Comparison of ENCODE assay signal across 9 mouse cellular contexts in the genomic region with DNA sequence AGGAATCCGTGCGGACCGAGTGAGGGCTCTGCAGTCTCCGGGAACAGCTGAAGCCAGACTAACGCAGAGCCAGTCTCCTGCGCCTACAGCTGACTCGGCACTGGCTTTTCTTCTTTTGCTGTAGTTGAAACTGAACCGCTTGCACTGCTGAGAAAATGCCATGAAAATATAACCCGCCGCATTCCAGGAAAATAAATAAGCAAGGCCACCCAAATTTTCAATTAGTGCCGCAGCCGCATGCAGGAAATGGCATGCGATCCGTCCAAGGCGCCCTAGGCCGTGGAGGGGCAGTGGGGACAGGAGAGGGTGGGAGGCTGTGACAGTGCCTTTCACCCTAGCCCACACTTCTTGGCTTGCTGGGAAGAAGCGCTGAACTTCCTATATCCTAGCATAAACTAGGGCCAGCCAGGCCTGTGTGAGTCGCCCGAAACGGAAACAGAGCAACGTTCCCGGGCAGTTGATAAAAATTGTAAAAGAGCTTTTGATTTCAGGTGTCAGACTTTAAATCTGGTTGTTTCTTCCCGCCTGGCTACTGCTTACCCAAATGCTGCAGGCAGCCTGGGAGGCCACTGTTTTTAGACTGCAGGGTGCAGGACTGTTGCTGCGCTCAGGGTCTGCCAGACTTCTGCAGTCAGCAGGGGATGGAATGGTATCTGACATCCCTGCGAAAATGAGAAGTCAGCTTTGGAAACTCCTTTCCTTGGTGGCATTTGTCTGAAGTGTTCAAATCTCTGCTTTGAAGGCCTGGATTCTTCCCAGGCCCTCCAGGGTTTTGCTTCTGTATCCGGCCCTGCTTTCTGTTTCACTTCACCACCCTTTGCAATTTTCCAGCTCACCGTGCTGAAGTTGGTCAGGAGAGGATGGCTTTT. TPM values are rescaled to one million over a fixed set of nuclear protein-coding genes. Genes with fewer than 3 reads are reported as not detected.
DNase-seq lines count a peak whose midpoint lies in the region; ATAC-seq and TF ChIP-seq lines count a peak whose summit lies in the region.
"Had no signal": no experiment of that assay in that cellular context is flagged by ENCODE, and none has a peak within 500 bp of the region (broad histone marks: within the 10 kb centered on the region; RNA-seq: fewer than 3 reads in every experiment).

No protein-coding gene starts in this region.

- H3K9me3 ChIP-seq in embryonic facial prominence, embryonic 11.5 days (replicated peaks; ENCODE audit: control insufficient read depth, low read length), result no peaks in the 10 kb centered on the region
- no peaks in the 10 kb centered on the region for H3K9me3 ChIP-seq in heart, embryonic 12.5 days (replicated peaks)
- no peaks in the 10 kb centered on the region for H3K9me3 ChIP-seq in liver, embryonic 13.5 days (replicated peaks)
- no peaks in the 10 kb centered on the region for H3K9me3 ChIP-seq in midbrain, postnatal 0 days (ENCODE audit: low read length)

- 9% methylated on average over 27 of the region's 27 CpGs for WGBS in embryonic facial prominence, embryonic 11.5 days
- WGBS in heart, embryonic 12.5 days, result 7% methylated on average over 27 of the region's 27 CpGs
- WGBS in liver, embryonic 13.5 days (ENCODE audit: insufficient replicate concordance), result 17% methylated on average over 27 of the region's 27 CpGs
- WGBS in midbrain, postnatal 0 days, result 19% methylated on average over 27 of the region's 27 CpGs

- peaks cover 2% of the 10 kb centered on the region; the same call in 1 of the 2 replicates for H3K4me1 ChIP-seq in embryonic facial prominence, embryonic 11.5 days (ENCODE audit: control insufficient read depth, insufficient read depth, low read length)
- 0 out of 2 replicates have a peak, but pooled peaks cover 5% of the 10 kb centered on the region for H3K4me1 ChIP-seq in heart, embryonic 12.5 days (replicated peaks)
- H3K4me1 ChIP-seq in liver, embryonic 13.5 days (replicated peaks), result peaks cover 9% of the 10 kb centered on the region
- no peaks in the 10 kb centered on the region for H3K4me1 ChIP-seq in midbrain, postnatal 0 days (ENCODE audit: insufficient read depth, low read length)

- no peak for ATAC-seq in embryonic facial prominence, embryonic 11.5 days (replicated peaks; ENCODE audit: insufficient number of reproducible peaks, low FRiP score, low TSS enrichment, low read depth)
- ATAC-seq in heart, embryonic 12.5 days (ENCODE audit: insufficient number of reproducible peaks, low FRiP score), result peak; percentile 72; the same call in 1 of the 2 replicates
- ATAC-seq in liver, embryonic 13.5 days (ENCODE audit: low read depth), result no peak
- ATAC-seq in midbrain, postnatal 0 days (ENCODE audit: low FRiP score), result peak; percentile 56

- peak; percentile 26 to 28 for DNase-seq in B cell, adult 2 months
- peak; percentile 58 for DNase-seq in adrenal gland, postnatal 10 days
- peak; percentile 64 for DNase-seq in embryonic facial prominence, embryonic 11.5 days (ENCODE audit: low spot score)
- peak; percentile 15 to 32 for DNase-seq in kidney, adult 8-10 months
- DNase-seq in liver, embryonic 13.5 days, result no peak
- DNase-seq in midbrain, postnatal 0 days (ENCODE audit: low spot score), result peak; percentile 60
- no peak for DNase-seq in urinary bladder, adult 2 months (ENCODE audit: low spot score)

- no peaks in the 10 kb centered on the region for H3K27me3 ChIP-seq in embryonic facial prominence, embryonic 11.5 days (ENCODE audit: control insufficient read depth, insufficient read depth, low read length)
- peaks cover 13% of the 10 kb centered on the region; the same call in 1 of the 2 replicates for H3K27me3 ChIP-seq in heart, embryonic 12.5 days (replicated peaks)
- peaks cover 47% of the 10 kb centered on the region for H3K27me3 ChIP-seq in liver, embryonic 13.5 days
- H3K27me3 ChIP-seq in midbrain, postnatal 0 days (ENCODE audit: insufficient read depth, low read length), result no peaks in the 10 kb centered on the region

- H3K4me3 ChIP-seq in embryonic facial prominence, embryonic 11.5 days (ENCODE audit: low read depth, low read length), result peak overlapping the region; percentile 25
- H3K4me3 ChIP-seq in heart, embryonic 12.5 days, result peak overlapping the region; percentile 47
- H3K4me3 ChIP-seq in liver, embryonic 13.5 days (replicated peaks), result peak overlapping the region; percentile 47
- H3K4me3 ChIP-seq in midbrain, postnatal 0 days (ENCODE audit: low read depth, low read length), result peak overlapping the region; percentile 23

- no peak for TF ChIP-seq CTCF in midbrain, postnatal 0 days (IDR thresholded peaks at IDR 0.05)

- peak overlapping the region; percentile 45 for H3K4me2 ChIP-seq in embryonic facial prominence, embryonic 11.5 days (ENCODE audit: low read depth, low read length)
- H3K4me2 ChIP-seq in heart, embryonic 12.5 days, result peak overlapping the region; percentile 88
- H3K4me2 ChIP-seq in liver, embryonic 13.5 days, result peak overlapping the region; percentile 65
- H3K4me2 ChIP-seq in midbrain, postnatal 0 days (ENCODE audit: low read depth, low read length, poor library complexity, severe bottlenecking), result peak overlapping the region; percentile 63

- H3K27ac ChIP-seq in embryonic facial prominence, embryonic 11.5 days (replicated peaks; ENCODE audit: low read depth, low read length), result peak overlapping the region; percentile 56
- H3K27ac ChIP-seq in heart, embryonic 12.5 days (ENCODE audit: poor library complexity, severe bottlenecking), result no peak overlapping the region
- no peak overlapping the region for H3K27ac ChIP-seq in liver, embryonic 13.5 days
- peak overlapping the region; percentile 44 for H3K27ac ChIP-seq in midbrain, postnatal 0 days (ENCODE audit: low read depth, low read length)

- H3K9ac ChIP-seq in embryonic facial prominence, embryonic 11.5 days (replicated peaks; ENCODE audit: low read length), result peak overlapping the region; percentile 37
- H3K9ac ChIP-seq in heart, embryonic 12.5 days, result peak overlapping the region; percentile 62
- H3K9ac ChIP-seq in liver, embryonic 13.5 days, result no peak overlapping the region
- peak overlapping the region; percentile 5; the same call in 1 of the 2 replicates for H3K9ac ChIP-seq in midbrain, postnatal 0 days (replicated peaks; ENCODE audit: low read length, poor library complexity, severe bottlenecking)

- H3K36me3 ChIP-seq in embryonic facial prominence, embryonic 11.5 days (replicated peaks; ENCODE audit: control insufficient read depth, insufficient read depth, low read depth, low read length), result no peaks in the 10 kb centered on the region
- no peaks in the 10 kb centered on the region for H3K36me3 ChIP-seq in heart, embryonic 12.5 days
- H3K36me3 ChIP-seq in liver, embryonic 13.5 days, result no peaks in the 10 kb centered on the region
- no peaks in the 10 kb centered on the region for H3K36me3 ChIP-seq in midbrain, postnatal 0 days (ENCODE audit: insufficient read depth, low read length)

RNA-seq across cellular contexts. Expression of gene Gm5447, which starts 11.8 kb away (rescaled TPM):
- total RNA-seq in adrenal gland, postnatal 10 days (2021), result under 1 TPM in 1 of 2 experiments, not detected in 1; 0.15 TPM
- polyA plus RNA-seq in embryonic facial prominence, embryonic 11.5 days (2014; fragmentation: Nextera tagmentation; extraction: Ambion mirVana), result 0.15 and 0.26 TPM in 2 replicates
- polyA plus RNA-seq in heart, embryonic 12.5 days (2016; fragmentation: Nextera tagmentation; extraction: Ambion mirVana), result not detected in 2 replicates
- not detected in 2 replicates for polyA plus RNA-seq in liver, embryonic 13.5 days (2015; fragmentation: Nextera tagmentation; extraction: Ambion mirVana)
- total RNA-seq in midbrain, postnatal 0 days (2014; rRNA removed), result not detected in 2 replicates
- polyA plus RNA-seq in midbrain, postnatal 0 days (2015; fragmentation: Nextera tagmentation; extraction: Ambion mirVana), result not detected in 2 replicates
- 0.08 and 0.12 TPM in 2 replicates for polyA plus RNA-seq in urinary bladder, adult 2 months (2012; rRNA removed)
- total RNA-seq: layer of hippocampus, adult 18-20 months had no signal

RNA-seq across cellular contexts. Expression of gene Exoc2, which starts 11.9 kb away (rescaled TPM):
- total RNA-seq in adrenal gland, postnatal 10 days (2021), result 10 to 100 TPM; 22.3 to 28.2 TPM
- 41.5 and 43.8 TPM in 2 replicates for polyA plus RNA-seq in embryonic facial prominence, embryonic 11.5 days (2014; fragmentation: Nextera tagmentation; extraction: Ambion mirVana)
- 26.8 and 28.2 TPM in 2 replicates for polyA plus RNA-seq in heart, embryonic 12.5 days (2016; fragmentation: Nextera tagmentation; extraction: Ambion mirVana)
- 13.5 and 17.8 TPM in 2 replicates for polyA plus RNA-seq in liver, embryonic 13.5 days (2015; fragmentation: Nextera tagmentation; extraction: Ambion mirVana)
- total RNA-seq in midbrain, postnatal 0 days (2014; rRNA removed), result 57.5 and 71.7 TPM in 2 replicates
- 38.2 and 40.0 TPM in 2 replicates for polyA plus RNA-seq in midbrain, postnatal 0 days (2015; fragmentation: Nextera tagmentation; extraction: Ambion mirVana)
- polyA plus RNA-seq in urinary bladder, adult 2 months (2012; rRNA removed), result 17.8 and 20.0 TPM in 2 replicates

RNA-seq across cellular contexts. Expression of gene Hus1b, which starts 38.3 kb away (rescaled TPM):
- under 1 TPM in 1 of 2 experiments, not detected in 1; 0.58 TPM for total RNA-seq in adrenal gland, postnatal 10 days (2021)
- not detected in 2 replicates for polyA plus RNA-seq in embryonic facial prominence, embryonic 11.5 days (2014; fragmentation: Nextera tagmentation; extraction: Ambion mirVana)
- polyA plus RNA-seq in heart, embryonic 12.5 days (2016; fragmentation: Nextera tagmentation; extraction: Ambion mirVana), result not detected in 2 replicates
- polyA plus RNA-seq in liver, embryonic 13.5 days (2015; fragmentation: Nextera tagmentation; extraction: Ambion mirVana), result not detected in 2 replicates
- 0.66 and 0.99 TPM in 2 replicates for total RNA-seq in midbrain, postnatal 0 days (2014; rRNA removed)
- polyA plus RNA-seq in midbrain, postnatal 0 days (2015; fragmentation: Nextera tagmentation; extraction: Ambion mirVana), result not detected in 2 replicates
- 0.11 and 0.13 TPM in 2 replicates for polyA plus RNA-seq in urinary bladder, adult 2 months (2012; rRNA removed)

Comparison
In these comparisons a context has a peak if more than half of its experiments do, and no peak if none do; other contexts are left out.
1. DNase-seq: peak in B cell, adult 2 months (2 of 2), adrenal gland, postnatal 10 days (single experiment), embryonic facial prominence, embryonic 11.5 days (single experiment), kidney, adult 8-10 months (2 of 2) and midbrain, postnatal 0 days (single experiment); none in liver, embryonic 13.5 days (single experiment) and urinary bladder, adult 2 months (single experiment).
2. ATAC-seq: peak in heart, embryonic 12.5 days (single experiment) and midbrain, postnatal 0 days (single experiment); none in embryonic facial prominence, embryonic 11.5 days (single experiment) and liver, embryonic 13.5 days (single experiment).
3. H3K27ac ChIP-seq: peak in embryonic facial prominence, embryonic 11.5 days (single experiment) and midbrain, postnatal 0 days (single experiment); none in heart, embryonic 12.5 days (single experiment) and liver, embryonic 13.5 days (single experiment).
4. Peak in every context shown above with its lines, with median percentiles within 50 percentile points of each other: H3K4me2 ChIP-seq and H3K4me3 ChIP-seq.